Comparison of ENCODE assay signal across 12 mouse cellular contexts in genomic region chr7:81024118-81024517, GRCm38 (mm10). TPM values are rescaled to one million over a fixed set of nuclear protein-coding genes. Genes with fewer than 3 reads are reported as not detected.
A peak's percentile ranks its signal among the peaks of the same experiment; 100 is the strongest.
DNase-seq lines count a peak whose midpoint lies in the region; ATAC-seq and TF ChIP-seq lines count a peak whose summit lies in the region.
"Had no signal": no experiment of that assay in that cellular context is flagged by ENCODE, and none has a peak within 500 bp of the region (broad histone marks: within the 10 kb centered on the region; RNA-seq: fewer than 3 reads in every experiment).

No protein-coding gene starts in this region.

- intact Hi-C loops in left cerebral cortex, adult 2 months (cut with DNase I), result loop anchor here (2.0 to 5.0 kb wide), 2 partner anchors 31 to 122 kb away; partner anchors contain the start of genes Wdr73 and Zfp592
- intact Hi-C loops in left cerebral cortex, postnatal 25 days (cut with DNase I), result no loop called here

- DNase-seq in CD4-positive, CD25-positive, alpha-beta regulatory T cell, adult 2 months (ENCODE audit: low read depth, low spot score), result peak; percentile 28
- no peak for DNase-seq in left cerebral cortex, adult 2 months (ENCODE audit: extremely low spot score in 1 of 2, low spot score in 2 of 2)
- no peak for DNase-seq in left cerebral cortex, postnatal 25 days (ENCODE audit: low spot score in 2 of 2)
- peak; percentile 40 for DNase-seq in R1 (ENCODE audit: low read depth, low spot score)
- DNase-seq in induced T-regulatory cell, adult 2 months (ENCODE audit: low read depth), result peak; percentile 25
- no peak for DNase-seq in c-Kit-positive CD71-positive TER-119-positive erythroid progenitor cells, embryonic 14.5 days (ENCODE audit: low spot score)
- no peak for DNase-seq in urinary bladder, postnatal 14 days (ENCODE audit: low spot score)
- DNase-seq: adrenal gland, postnatal 25 days; kidney, postnatal 25 days; lung, postnatal 4 days had no signal

- no peak overlapping the region for H3K4me3 ChIP-seq in left cerebral cortex, adult 2 months
- H3K4me3 ChIP-seq: embryonic facial prominence, embryonic 12.5 days had no signal

- TF ChIP-seq CTCF in left cerebral cortex, adult 2 months (IDR thresholded peaks at IDR 0.05), result peak; percentile 49

- ATAC-seq in CD4-positive, CD25-positive, alpha-beta regulatory T cell, adult 4 months, result no peak

- H3K27ac ChIP-seq in left cerebral cortex, adult 2 months, result no peak overlapping the region
- H3K27ac ChIP-seq: embryonic facial prominence, embryonic 12.5 days had no signal

RNA-seq across cellular contexts. Expression of gene Zfp592, which starts 30.6 kb away (rescaled TPM):
- polyA plus RNA-seq in CD4-positive, CD25-positive, alpha-beta regulatory T cell, adult 4 months (2017; shearing (Covaris generic)), result 10 to 100 TPM; 18.8 to 19.9 TPM
- 10 to 100 TPM; 22.3 to 24.1 TPM for total RNA-seq in left cerebral cortex, adult 2 months (2021)
- total RNA-seq in left cerebral cortex, postnatal 25 days (2021), result 10 to 100 TPM; 18.7 to 19.6 TPM

RNA-seq across cellular contexts. Expression of gene Alpk3, which starts 33.3 kb away (rescaled TPM):
- polyA plus RNA-seq in CD4-positive, CD25-positive, alpha-beta regulatory T cell, adult 4 months (2017; shearing (Covaris generic)), result under 1 TPM; 0.29 to 0.46 TPM
- under 1 TPM; 0.30 to 0.54 TPM for total RNA-seq in left cerebral cortex, adult 2 months (2021)
- under 1 TPM; 0.30 to 0.32 TPM for total RNA-seq in left cerebral cortex, postnatal 25 days (2021)

Comparison
In these comparisons a context has a peak if more than half of its experiments do, and no peak if none do; other contexts are left out.
1. DNase-seq: peak in CD4-positive, CD25-positive, alpha-beta regulatory T cell, adult 2 months (single experiment), R1 (single experiment) and induced T-regulatory cell, adult 2 months (single experiment); none in left cerebral cortex, adult 2 months (0 of 2), left cerebral cortex, postnatal 25 days (0 of 2), c-Kit-positive CD71-positive TER-119-positive erythroid progenitor cells, embryonic 14.5 days (single experiment) and urinary bladder, postnatal 14 days (single experiment).